Mouse (Mus musculus) monocyte, adult 59 days (primary cell): ENCODE measurements around the gene Fbrsl1. TPM values are rescaled to one million over a fixed set of nuclear protein-coding genes. Genes with fewer than 3 reads are reported as not detected.

Experiments
- total RNA-seq, 2 experiments: library from RNA; stranded (reverse); gene quantifications; one replicate each; pipeline ENCODE4 v1.2.4; 2023

Fbrsl1 gene
- total RNA-seq, result 100 to 1,000 TPM in 1 of 2 experiments, 10 to 100 TPM in 1; 97.6 to 110 TPM

GRCm38 (mm10) chr5:110448436-110449134 lies at the start of gene Fbrsl1:
Gene Fbrsl1, minus strand, starts transcription at chr5:110448503.

GRCm38 (mm10) chr5:110344524-110344923 lies 103.8 kb downstream of the Fbrsl1 start, which contains the start of gene Lrcol1:
Gene Lrcol1, plus strand, starts transcription at chr5:110344730.

GRCm38 (mm10) chr5:110342648-110343284 lies 105.5 kb downstream of the Fbrsl1 start, which contains the start of gene P2rx2:
Gene P2rx2, minus strand, starts transcription at chr5:110343212.

Other genes starting within 250 kb of the Fbrsl1 start
- 10 to 100 TPM; 81.2 to 94.6 TPM for gene Ankle2, start 217.5 kb downstream of the Fbrsl1 start, total RNA-seq
- 10 to 100 TPM; 18.4 to 22.0 TPM for gene Pgam5, start 178.6 kb downstream of the Fbrsl1 start, total RNA-seq
- under 1 TPM in 1 of 2 experiments, not detected in 1; 0.81 TPM for gene Pxmp2, start 162.3 kb downstream of the Fbrsl1 start, total RNA-seq
- 1 to 10 TPM in 1 of 2 experiments, under 1 TPM in 1; 0.84 to 1.1 TPM for gene Pole, start 162.2 kb downstream of the Fbrsl1 start, total RNA-seq
- not detected for gene P2rx2, start 105.3 kb downstream of the Fbrsl1 start, total RNA-seq
- not detected for gene Lrcol1, start 103.8 kb downstream of the Fbrsl1 start, total RNA-seq
- gene Galnt9, start 95.9 kb upstream of the Fbrsl1 start, total RNA-seq, result 10 to 100 TPM; 12.8 to 16.2 TPM
- gene Noc4l, start 204.9 kb upstream of the Fbrsl1 start, total RNA-seq, result 10 to 100 TPM; 28.9 to 42.5 TPM
- 10 to 100 TPM; 23.6 to 28.8 TPM for gene Ddx51, start 204.9 kb upstream of the Fbrsl1 start, total RNA-seq